Mouse (Mus musculus) kidney, postnatal 25 days (tissue): ENCODE measurements at regions not wholly inside any gene's neighbourhood (a gene's known extent, or its start where the extent isn't known, plus 50 kb on each side); places are given as distances from the start of the nearest gene placed in this dataset.

Experiments used
- DNase-seq, 2 experiments: peaks; one replicate each; pipeline ENCODE4 v3.0.0; 2021; ENCODE audit warnings: mixed read lengths in 2 of 2

GRCm38 (mm10) chr12:56402137-56402536 lies 56.4 kb upstream of the Mbip start:
- DNase-seq: no peak
